Mouse (Mus musculus) kidney, postnatal 4 days (tissue): ENCODE measurements around the gene Gm20388.
"Not testable (repeated sequence)": the region's sequence is repeated elsewhere in the genome, so short reads cannot be mapped to it uniquely, and the experiment has no call there.

Source experiments
- DNase-seq, 2 experiments: peaks; one replicate each; pipeline ENCODE4 v3.0.0; 2021; ENCODE audit warnings: mixed read lengths in 2 of 2

Gm20388 gene

DNA sequence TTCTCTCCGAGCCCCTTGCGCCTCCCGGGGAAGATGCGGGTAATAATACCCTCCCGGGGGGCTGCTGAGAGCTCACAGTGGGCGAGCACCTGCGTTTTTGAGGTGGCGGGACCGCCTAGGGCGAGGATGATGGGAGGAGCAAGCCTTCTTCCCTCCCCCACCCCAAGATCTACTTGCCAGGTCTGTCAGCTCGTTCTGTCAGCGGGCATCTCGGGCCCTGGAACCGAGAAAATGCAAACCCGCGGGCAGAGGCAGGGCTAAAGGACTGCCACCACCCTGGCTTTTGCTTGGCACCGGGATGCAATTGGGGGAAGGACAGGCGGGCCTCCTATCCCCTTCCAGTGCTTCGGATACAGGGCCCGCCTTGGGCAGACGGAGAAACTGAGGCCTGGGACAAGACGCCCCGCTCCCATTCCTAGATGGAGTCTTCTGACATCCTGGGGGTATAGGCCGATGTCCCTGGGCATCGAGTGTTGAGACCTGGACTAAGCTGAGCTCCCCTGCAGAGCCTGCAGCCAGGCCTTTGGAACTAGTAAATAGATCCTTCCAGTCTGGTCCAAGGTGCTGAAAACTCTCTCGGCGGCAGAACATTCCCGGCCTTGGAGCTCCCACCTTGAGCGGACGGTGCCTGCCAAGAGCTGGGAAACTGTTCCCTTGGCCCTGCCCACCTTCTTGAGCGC, 1742.8 kb downstream of the Gm20388 start:
- DNase-seq, result peak in 1 of 2 experiments; percentile 62

DNA sequence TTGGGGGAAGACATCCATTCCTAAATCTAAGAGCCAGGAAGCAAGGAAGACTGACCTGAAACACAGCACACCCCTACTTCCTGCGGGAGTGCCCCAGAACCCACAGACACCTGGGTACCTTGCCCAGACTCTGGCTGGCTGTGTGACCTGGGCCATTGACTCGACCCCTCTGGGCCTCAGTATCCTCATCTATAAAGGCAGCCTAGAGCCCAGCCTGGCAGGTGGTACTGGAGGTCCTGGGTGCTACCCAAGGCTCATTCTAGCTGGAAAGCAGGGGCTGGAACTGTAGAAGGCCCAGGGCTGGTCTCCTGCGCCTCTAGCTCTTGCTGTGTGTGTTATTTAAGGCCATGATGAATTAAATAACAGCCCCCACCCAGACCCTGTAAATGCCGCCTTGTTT, 1743.5 kb downstream of the Gm20388 start:
- DNase-seq, result no peak

DNA sequence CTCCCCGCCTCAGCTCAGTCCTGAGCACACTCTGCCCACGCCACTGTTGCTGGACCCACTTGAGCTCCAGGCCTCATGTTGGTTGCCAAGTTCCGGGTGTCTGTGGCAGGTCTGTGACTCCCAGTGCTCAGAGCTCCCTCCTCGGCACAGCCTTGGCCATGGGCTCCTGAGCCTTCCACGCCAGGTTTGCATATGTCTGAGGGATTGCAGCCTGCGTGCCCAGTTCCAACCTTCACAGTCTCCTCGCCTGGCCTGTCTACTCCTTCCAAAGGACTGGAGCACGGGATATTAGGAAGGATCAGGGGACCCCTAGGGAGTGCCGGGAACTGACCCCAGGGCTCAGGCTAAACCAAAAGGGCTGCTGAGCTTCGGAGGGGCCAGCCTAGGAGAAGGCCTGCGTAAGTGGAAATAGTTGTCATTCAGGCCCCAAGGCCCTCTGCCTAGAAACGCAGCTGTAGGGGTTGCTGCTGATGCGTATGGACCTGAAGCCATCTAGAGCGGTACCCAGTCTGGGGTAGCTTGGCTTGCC, 1744.4 kb downstream of the Gm20388 start:
- DNase-seq, result no peak

DNA sequence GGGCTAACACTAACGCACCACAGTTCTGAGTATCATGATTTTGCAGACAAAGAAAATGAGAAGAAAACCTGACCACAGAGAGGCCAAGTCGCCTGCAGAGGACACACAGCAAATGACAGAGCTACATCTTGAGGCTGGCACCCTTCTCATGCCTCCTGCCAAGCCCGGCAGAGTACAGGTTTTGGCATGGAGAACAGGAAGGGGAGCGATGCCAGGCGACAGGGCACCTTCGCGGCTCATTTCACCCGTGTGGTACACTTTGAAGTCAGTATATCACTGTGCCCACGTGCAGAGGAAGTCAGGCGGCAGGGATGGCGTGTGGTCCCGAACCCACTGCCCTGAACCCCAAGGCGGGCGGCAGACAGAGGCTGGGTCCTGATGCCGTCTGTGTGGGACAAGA, 1750.0 kb downstream of the Gm20388 start:
- peak in 1 of 2 experiments; percentile 28 for DNase-seq

DNA sequence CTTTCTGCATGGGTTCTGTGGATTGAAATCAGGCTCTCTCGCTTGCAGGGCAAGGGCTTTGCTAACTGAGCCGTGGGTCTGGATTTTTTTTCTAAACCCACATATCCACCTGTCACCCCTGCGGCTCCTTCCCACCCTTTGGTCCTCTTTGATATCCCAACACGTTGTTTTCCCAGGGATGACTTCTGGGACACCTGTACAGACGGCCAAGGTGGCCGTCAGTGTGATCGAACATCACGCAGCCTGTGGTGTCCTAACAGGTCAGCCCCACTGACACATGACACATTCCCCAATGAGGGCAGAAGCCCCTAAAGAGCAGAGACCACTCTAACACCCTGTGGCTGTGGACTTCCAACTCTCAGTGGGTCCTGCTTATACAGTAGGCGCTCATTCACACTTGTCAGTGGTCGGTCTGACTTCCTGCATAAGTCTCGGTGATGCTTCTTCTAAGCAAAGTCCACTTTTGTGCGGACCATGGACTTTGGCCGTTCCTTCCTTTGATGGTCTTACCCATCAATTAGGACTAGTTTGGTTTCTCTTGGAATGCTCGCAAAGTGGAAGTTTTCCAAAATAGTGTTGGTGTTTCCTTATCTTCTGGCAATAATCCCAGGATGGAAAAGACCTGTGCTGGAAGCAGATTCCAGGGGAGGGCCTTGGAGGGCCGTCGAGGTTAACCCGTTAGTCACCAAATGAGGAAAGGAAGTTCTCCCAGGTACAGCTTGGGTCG, 1751.2 kb downstream of the Gm20388 start:
- no peak for DNase-seq

DNA sequence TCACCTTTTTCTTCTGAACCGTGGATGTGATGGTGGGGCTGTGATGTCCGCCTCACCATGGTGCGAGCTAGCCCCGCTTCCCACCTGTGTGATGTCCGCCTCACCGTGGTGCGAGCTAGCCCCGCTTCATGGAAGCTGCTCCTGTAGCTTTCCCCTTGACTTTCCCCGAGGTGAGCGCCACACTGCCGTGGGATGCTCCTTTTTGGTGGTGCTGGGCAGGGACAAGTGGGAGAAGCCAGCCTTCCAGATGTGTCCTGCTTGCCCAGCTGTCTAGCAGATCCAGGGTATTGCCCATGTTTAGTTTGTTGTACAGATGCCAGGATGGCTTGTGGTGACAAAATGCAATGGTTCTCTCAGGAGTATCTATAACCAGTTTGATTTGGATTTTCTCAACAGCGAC, 1752.5 kb downstream of the Gm20388 start:
- no peak for DNase-seq

DNA sequence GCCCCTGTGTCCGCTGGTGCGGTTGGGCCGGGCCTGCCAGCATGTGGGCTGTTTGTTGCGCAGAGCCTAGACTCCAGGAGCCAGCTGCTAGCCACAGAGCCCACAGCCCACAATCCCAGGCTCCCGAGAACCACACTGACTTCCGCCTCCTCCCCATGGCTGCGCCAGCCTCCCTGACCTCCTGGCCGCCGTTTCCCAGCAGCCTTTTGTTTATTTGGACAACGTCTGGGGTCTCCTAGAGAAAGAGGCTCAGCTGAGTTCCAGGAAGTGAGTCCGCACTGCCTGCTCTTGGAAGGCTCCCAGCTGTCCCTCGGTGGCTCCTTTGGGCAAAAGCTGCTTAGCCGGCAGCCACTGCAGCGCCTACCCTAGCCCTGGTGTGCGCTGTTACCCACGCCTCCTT, 1754.7 kb downstream of the Gm20388 start:
- peak; percentile 81 to 89 for DNase-seq

DNA sequence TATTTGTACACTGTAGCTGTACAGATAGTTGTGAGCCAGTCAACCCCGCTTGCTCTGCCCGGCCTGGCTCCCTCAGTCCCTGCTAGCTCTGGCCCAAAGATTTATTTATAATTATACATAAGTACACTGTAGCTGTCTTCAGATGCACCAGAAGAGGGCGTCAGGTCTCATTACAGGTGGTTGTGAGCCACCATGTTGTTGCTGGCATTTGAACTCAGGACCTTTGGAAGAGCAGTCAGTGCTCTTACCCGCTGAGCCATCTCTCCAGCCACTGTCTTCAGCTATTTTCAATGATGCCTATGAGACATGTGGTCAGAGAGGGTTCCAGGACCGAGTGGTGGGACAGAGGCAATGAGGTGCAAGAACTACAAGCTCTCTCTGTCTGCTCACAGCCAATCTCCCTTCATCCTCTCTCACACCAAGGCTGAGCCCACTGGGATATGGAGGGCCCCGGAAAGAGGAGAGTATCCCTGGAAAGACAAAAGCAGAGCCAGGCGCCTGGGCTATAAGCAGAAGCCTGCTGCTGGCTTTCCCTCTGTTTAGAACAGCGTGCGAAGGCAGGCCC, 1757.4 kb downstream of the Gm20388 start:
- DNase-seq, result not testable (repeated sequence)

DNA sequence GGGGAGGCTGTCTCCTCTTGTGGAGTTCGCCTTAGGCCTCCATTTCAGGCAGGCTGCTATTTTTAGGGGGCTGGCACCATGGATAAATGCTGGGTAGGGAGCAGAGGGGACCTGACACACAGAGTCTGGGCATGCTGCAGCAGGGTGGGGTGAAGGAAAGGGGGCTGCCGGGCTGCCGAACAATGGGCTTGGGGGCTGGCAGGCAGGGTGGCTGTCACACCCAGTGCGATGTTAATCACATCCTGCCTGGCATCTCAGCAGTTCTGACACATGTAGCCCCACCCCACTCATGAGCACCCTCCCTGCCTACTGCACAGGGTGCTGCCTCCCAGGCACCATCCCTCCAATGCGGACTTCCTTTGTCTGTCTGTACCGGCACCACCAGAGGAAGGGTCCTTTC, 1757.9 kb downstream of the Gm20388 start:
- DNase-seq, result peak in 1 of 2 experiments; percentile 38

DNA sequence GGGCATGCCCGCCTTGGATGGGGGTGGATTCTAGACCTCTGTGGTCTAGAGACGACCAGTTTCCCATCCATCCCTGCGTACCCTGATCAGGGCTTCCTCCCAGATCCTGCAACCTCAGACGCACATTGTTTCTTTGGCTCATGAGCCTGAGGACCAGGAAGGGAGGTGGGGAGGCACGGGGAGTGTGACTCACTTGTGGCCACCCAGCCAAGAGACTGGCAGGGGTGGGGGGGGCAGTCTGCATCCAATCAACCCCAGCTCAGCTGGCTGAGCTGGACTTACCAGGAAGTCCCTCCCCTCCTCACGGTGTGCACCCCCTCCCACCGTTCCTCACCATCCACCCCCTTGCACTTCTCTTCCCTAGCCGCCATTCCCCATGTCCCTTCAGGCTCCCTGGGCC, 1758.6 kb downstream of the Gm20388 start:
- DNase-seq, result peak in 1 of 2 experiments; percentile 42

DNA sequence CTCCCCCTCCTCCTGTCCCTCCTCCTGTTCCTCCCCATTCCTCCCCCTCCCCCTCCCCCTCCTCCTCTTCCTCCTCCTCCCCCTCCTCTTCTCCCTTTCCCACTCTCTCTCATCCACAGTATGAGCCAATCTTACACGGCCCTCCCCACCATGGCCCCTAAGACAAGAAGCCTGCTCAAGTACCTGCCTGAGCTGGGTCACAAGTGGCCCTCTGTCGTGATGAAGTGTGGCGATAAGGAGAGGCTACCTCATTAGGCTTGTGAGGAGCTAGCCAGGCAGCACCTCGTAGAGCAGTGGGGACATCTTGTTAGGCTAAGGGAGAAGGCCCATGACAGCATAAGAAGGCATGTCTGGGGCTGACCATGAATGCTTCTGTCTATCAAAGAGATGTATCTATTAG, 1762.5 kb downstream of the Gm20388 start:
- no peak for DNase-seq

DNA sequence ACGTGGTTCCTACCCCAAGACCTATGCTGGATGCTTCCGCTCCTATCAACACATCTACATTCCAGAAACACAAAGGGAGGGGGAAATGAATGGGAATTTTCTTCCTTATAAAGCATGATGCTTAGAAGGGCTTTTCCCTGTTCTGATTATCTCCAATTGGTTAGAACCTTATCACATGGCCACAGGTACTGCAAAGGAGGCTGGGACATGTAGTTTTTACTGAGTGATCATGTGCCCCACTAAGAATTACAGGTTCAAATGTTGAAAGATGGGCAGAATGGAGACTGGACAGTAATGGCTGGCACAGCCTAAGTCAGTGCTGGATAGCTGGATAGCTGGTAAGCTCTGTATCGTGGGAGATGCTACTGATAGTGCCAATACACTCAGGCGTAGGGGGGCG, 1763.3 kb downstream of the Gm20388 start:
- DNase-seq, result no peak

DNA sequence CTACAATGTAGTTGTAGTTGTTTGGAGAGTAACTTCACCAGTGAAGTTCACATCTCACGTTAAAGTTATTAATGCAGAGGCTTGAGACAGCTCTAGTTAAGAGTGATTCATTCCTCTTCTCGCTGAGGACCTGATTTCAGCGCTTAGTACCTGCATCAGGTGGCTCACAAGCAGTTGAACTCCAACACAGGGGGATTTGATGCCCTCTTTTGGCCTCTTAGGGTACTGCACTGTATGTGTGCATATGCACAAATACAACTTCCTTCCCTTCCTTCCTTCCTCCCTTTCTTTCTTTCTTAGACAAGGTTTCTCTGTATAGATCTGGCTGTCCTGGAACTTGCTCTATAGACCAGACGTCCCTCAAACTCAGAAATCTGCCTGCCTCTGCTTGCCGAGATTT, 1763.9 kb downstream of the Gm20388 start:
- peak; percentile 27 to 42 for DNase-seq

DNA sequence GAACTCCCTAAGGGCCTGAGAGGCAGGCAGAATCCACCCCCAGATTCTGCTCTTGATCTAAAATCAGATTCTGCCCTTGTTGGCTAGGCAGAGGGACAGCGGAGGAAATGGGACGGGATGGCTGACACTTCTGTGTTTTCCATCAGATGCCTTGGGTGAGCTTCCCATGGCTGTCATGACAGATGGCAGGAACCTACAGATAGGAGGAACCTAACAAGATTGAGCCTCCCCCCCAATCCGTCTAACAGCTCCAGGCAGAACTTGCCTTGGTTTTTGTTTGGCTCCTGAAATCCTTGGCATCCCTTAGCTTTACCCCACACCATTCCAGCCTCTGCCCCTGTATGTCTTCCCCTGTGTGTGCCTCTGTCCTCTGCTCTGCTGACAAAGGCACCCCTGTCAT, 1764.5 kb downstream of the Gm20388 start:
- no peak for DNase-seq

DNA sequence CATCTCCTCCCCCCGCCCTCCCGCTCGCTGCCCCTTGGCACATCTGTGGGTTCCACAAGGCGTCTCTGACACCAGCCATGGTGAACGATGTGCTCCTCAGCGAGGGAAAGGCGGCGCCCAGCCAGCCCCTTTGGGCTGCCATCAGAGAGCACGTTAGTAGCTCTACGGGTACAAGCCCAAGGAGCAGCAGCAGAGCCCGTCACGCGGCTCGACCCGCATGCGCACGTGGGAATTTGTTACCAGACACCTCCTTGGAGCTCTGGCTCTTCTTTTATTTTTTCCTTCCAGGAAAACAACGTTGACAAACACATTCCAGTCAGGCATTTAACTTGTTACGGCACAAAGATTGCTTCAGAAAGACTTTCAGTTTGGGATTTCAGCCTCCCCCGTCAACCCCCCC, 1765.1 kb downstream of the Gm20388 start:
- peak; percentile 61 to 75 for DNase-seq

DNA sequence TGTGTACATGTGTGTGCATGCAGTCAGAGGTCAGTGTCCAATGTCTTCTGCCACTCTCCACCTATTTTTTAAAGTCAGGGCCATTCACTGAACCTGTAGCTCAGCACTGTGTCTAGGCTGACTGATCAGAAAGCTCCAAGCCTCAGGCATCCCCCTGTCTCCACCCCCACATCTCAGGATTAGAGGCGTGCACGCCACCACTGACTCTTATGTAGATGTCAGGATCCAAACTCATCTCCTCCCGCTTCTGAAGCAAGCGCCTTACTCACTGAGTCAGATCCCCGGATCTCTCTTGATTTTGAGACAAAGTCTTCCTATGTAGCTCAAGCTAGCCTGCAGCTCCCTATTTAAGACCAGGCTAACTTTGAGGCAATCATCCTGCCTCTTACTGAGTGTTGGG, 1768.1 kb downstream of the Gm20388 start:
- DNase-seq, result no peak

DNA sequence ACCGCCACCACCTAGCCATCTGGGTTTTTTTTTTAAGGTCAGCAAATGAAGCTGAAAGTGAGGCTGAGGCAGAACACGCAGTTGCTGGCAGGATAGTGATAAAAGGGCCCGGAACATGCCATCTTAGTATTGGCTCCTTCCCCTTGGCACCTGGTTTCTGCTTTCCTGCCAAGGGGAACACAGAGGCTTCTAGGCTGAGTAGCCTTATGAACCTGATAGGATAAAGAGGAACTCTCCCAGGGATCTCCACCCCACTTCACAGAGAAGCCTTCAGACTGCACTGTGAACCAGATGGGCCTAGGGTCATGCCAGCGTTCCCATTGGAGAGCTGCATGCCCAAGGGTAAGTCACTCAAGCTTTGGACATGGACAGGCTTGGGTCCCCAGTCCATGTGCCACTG, 1770.3 kb downstream of the Gm20388 start:
- DNase-seq, result no peak

DNA sequence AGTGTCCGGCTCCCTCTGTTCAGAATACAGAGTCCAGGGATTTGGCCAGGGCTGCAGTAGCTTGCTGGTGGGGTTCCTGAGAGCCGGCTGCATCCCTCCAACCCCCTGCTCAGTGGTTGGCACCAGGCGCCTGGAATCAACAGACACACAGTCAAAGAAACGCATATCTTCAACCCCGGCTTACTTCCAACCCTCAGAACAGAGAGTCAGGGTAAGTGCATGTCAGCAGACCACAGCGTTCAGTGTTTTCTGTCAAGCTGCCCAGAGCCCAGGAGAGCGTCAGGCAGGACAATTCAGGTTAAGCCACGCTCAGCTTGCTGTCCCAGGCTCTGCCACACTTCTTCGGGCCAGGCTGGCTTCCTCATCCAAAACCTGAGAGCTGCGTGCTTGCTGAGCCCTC, 1770.8 kb downstream of the Gm20388 start:
- DNase-seq, result no peak

DNA sequence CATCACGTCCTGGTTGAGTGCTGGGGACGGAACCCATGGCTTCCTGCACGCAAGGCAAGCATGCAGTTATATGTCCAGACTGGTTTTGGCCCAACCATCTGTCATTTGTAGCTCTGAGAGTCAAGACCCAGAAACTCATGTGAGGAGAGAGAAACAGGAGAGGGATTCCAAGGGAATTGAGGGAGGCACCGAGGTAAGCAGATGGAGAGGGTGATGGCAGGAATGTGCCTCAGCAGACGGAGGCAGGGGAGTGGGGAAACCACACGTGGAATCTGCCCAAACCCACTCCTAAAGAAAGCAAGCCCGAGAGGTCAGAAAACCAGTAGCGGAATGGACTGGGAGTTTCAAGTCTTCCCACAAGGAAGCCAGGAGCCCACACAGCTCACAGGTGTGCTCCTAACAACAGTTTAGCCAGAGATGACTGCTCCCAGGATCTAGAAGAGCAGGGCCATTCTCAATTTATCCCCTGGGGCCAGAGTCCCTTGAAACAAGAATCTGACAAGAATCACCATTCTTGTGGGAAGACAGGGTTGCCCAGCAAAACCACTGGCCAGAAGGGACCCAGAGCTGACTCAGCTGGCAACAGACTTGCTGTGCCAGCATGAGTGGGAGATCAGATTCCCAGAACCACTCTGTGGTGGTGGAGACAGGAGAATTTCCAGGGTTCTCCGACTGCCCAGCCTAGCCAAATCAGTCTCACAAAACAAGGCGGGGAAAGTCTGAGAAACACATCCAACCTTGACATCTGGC, 1772.6 kb downstream of the Gm20388 start:
- no peak for DNase-seq

DNA sequence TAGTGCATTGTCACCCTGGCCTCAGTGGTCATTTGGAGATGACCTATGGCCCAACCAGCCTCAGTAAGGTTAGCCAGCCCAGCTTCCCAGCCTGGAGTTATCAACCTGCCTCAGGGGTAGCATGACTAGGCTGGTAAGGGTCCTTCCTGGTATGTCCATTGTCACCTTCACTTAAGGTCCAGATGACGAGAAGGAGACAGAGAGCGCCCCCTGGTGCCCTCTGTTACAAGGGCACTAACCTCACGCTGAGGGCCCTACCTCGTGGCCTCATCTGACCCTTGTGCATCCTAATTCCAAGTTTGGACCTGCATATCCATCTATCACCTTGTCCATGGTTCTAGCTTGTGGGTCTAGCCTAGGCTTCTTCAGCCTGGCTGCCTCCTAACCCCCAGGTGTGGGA, 1774.8 kb downstream of the Gm20388 start:
- DNase-seq, result peak; percentile 81 to 85

DNA sequence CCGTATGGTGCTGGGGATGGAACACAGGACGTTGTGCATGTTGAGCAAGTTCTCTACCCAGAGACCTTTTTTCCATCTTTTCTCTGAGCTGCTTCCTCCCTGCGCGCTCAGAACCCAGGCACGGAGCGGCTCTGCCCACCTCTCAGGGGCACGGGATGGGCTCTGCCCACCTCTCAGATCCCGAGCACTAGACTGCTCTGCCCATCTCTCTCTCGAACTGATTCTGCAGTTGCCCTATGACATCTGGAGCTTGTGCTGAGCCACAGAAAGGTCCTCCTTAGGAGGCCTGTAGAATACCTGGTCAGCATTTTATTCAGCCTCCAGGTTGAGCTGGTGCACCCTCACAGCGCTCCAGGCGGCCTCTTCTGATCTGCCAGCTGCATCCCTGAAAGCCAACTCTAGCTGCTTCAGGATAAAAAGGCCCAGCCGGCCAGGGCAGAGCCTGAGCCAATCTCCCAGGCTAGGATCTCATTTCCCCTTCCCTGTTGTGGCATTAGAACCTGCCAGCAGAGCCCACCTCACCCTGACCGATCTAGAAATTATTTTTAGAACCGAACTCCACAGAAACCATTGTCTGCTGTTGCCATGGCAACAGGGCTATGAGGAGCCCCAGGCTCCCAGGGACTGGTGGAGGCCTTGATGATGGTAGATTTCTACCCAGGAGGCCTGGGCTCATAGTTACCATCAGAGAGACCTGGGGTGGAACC, 1777.0 kb downstream of the Gm20388 start:
- DNase-seq, result peak in 1 of 2 experiments; percentile 40

DNA sequence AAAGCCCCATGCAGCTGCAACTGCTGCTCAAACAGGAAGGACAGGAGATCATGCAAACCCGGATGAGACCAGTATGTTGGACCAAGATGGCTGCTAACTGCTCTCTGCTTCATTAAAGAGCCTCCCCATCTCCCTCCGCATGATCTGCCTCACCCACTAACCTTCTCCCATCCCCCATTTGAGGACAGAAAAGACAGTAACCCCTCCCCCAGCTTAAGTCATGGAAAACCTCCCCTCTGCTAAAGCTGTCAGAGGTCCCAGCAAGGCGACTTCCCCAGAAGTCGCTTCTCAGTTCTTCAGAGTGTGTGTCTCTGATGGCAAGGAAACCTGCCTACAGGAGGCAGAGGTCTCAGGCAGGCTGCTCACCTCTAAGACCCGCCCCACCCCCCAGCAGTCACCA, 1777.9 kb downstream of the Gm20388 start:
- DNase-seq, result no peak

DNA sequence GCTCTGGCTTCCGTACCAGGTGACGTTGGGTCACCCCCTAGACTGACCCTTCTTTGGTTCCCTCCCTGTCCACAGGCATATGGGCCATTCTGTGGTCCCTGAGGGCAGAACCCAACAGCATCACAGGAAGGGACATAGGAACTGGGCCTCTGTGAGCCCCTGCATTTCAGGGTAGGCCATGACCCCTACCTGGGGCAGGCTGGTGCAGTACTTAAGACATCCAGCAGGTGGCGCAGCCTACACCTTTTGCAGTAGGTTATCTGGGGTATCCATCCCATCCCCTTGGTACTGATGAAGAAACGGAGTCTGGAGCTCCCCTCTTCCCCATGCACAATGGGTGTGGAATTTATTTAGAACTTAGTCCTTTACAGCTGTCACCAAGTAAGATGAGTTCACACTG, 1783.8 kb downstream of the Gm20388 start:
- DNase-seq, result peak; percentile 69 to 74
